Mouse (Mus musculus): ENCODE measurements around the gene Siglecg. TPM values are rescaled to one million over a fixed set of nuclear protein-coding genes. Genes with fewer than 3 reads are reported as not detected.
"Not testable (repeated sequence)": the region's sequence is repeated elsewhere in the genome, so short reads cannot be mapped to it uniquely, and the experiment has no call there.

The Siglecg gene
- total RNA-seq (2021), result not detected

DNA sequence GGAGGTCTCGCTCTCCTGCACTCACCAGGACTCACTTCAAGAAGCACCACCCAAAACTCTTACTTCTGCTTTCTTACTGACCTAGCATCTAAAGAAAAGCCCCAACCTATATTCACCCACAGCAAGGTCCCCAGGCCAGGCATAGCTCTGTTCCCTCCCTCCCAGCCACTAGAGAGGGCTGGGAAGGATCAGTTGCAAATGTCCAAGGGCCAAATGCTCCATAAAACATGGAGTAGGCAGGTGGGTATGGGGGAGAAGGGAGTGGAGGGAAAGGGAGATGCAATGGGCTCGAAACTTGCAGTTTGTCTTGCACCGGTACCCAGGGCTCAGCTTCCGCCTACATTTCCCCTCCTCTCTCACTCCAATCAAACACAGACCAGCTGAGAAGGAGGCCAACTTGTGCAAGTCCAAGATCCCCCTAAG, at the start of gene Siglecg:
Gene Siglecg, plus strand, starts transcription at position 74 of the 423 bp plus-strand sequence.
- DNase-seq, result no peak

DNA sequence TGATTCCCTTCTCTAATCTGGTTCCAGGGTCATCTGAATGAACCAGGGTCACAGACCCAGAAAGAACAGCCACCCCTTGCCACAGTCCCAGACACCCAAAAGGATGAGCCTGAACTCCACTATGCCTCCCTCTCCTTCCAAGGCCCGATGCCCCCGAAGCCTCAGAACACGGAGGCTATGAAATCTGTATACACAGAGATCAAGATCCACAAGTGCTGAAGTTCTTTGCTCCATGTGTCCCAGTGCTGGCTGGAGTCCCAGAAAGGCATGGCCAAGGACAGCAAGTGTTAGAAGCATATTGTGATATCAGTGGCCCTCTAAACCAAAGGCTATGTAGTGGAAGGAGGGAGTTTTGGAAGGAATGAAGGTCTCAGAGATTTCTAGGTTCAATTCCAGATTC, 49.4 kb upstream of the Siglecg start:
- DNase-seq, result no peak

- no peak for DNase-seq
These were observed 46.6 kb upstream of the Siglecg start for GRCm38 (mm10) chr7:43361442-43361841.

- DNase-seq, result no peak
These were observed 46.0 kb upstream of the Siglecg start for GRCm38 (mm10) chr7:43362021-43362420.

- peak; percentile 14 to 27 for DNase-seq
These were observed 29.8 kb upstream of the Siglecg start for GRCm38 (mm10) chr7:43378226-43378625.

DNA sequence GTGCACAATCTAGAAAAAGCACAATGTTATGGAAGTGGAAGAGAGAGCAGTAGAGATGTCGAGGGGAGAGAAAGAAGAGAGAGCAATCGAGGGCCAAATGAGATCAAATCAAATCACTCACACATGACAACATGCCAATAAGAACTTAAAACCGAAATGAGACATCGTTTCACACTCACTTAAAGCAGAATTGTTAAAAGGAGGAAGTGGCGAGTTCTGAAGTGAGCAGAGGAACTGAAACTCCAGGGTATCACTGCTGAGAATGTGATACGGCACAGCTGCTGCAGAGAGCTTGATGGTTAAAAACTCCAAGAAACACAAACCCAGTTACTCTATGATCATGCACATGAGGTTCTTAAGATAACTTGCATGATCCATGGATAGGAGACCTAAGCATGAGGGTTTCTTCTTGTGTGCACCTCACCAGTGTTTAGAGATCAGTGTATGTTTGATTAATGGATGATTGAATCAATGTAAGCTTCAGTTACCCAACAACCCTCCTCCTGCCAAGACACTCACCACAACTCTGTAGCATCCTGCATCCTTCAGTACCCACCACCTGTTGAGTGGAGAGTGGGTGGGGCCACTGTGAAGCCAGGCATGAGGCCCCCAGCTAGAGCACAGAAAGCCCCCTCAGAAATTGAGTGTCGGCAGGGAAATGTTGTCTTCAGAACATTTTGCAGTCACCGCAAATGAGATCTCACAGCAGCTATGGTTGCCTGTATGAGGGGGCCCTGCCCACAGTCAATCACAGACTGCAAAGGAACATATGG, 15.5 kb upstream of the Siglecg start:
- no peak for DNase-seq

DNA sequence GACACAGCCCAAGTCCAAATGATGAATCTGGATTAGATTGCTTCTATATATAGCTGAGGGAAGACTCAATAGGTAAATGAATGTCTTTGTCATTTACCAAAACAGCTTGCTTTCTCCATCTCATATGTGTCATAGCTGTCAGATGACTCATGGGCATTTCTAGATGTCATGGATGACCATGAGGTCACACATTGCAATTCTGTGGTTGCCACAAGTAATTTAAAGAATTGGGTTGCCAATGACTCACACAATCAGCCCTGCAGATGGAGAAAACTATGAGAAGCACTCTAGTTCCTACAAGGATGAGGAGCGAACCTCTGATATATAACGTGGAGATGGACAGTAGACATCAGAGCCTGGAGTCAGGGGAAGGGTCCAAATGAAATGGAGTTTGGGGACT, 8.5 kb upstream of the Siglecg start:
- DNase-seq, result no peak

GRCm38 (mm10) chr7:43402718-43403117, 5.3 kb upstream of the Siglecg start:
- no peak for DNase-seq

DNA sequence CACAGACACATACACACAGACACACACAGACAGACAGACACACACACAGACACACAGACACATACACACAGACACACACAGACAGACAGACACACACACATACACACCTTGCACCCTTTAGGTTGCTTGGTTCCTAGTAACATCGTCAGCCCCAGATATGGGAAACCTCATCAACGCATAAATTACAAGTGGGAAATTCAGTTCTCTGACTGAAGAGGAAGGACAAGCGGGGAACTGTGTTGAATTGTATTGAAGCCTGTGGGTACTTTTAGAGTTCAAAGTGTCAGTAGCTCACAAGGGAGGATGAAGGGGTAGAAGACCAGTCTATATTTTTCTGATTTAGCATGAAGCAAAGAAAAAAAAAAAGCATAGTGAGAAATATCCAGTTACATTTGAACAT, 431 bp upstream of the Siglecg start:
- DNase-seq, result no peak

DNA sequence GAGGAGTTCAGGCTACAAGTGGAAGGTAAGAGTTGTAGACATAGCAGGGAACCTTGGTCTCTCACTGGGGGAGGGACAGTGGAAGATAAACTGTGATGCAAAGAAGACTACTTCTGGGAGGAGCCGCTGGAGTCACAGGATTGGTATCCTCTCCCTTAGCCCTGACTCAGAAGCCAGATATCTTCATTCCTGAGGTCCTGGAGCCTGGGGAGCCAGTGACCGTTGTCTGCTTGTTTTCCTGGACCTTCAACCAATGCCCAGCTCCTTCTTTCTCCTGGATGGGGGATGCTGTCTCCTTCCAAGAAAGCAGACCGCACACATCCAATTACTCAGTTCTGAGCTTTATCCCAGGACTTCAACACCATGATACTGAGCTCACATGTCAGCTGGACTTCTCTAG, 1.1 kb downstream of the Siglecg start:
- no peak for DNase-seq

DNA sequence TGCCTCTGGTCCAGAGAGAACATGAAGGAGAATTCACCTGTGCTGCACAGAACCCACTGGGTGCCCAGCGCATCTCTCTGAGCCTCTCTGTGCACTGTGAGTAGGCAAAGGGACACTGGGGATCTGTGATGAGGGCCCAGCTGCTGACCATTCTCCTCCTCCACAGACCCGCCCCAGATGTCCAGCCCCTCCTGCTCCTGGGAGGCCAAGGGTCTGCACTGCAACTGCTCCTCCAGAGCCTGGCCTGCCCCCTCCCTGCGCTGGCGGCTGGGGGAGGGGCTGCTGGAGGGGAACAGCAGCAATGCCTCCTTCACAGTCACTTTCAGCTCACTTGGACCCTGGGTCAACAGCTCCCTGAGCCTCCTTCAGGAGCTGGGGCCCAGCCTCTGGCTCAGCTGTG, 3.7 kb downstream of the Siglecg start:
- not testable (repeated sequence) for DNase-seq

- no peak for DNase-seq
These were observed 9.3 kb downstream of the Siglecg start for GRCm38 (mm10) chr7:43417298-43417697.

DNA sequence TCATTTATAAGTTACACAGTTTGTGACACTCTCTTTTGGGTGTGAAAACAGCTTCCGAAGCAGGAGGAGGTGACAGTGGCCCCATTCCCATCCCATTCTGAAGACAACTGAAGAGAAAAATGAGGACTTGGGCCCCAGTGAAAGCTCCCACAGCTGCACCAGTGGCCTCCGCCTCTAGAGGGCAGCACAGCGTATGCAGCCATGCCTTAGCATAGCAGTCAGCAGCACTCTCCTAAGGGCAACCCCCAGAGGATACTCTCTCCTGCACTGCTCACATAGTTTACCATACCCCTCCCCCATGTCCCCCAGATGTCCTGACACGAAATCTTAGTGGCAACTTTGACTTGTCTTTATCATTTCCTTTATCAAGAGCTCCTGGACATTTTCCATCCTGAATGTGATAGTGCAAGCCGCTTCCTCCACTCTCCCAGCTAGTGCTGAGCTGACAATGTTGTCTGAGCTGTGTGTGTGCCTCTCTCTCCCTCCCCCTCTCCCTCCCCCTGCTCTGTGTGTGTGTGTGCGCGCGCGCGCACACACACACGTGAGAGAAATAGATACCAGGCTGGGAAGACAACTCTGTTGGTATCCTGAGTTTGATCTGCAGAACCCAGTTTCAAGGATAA, 15.1 kb downstream of the Siglecg start:
- peak; percentile 74 to 81 for DNase-seq

GRCm38 (mm10) chr7:43423991-43424625, 16.1 kb downstream of the Siglecg start:
- no peak for DNase-seq

GRCm38 (mm10) chr7:43427406-43427805, 19.4 kb downstream of the Siglecg start, which contains the start of gene Lim2:
Gene Lim2, plus strand, starts transcription at chr7:43427670.
- DNase-seq, result no peak

DNA sequence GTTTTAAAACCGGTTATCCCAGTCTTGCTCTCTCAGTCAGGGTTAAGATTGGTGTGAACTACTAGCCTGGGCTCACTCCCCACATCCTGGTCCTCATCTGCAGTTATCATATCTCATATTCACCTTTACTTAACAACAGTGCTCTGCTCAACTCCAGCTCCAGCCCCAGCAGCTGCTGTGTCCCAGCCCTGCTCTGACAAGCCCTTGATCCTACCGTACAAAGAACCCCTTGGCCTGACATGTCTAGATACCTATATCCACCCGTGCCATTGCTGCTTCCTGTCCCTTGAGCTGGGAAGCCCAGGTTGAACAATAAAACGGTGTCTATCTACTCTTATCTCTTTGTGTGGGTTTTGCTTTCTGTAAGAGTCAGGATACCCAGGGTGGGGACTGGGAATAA, 21.5 kb downstream of the Siglecg start:
- no peak for DNase-seq

GRCm38 (mm10) chr7:43432891-43433290, 24.9 kb downstream of the Siglecg start:
- DNase-seq, result no peak

- no peak for DNase-seq
These were observed 26.7 kb downstream of the Siglecg start for GRCm38 (mm10) chr7:43434676-43435075.

GRCm38 (mm10) chr7:43436341-43437255, 28.6 kb downstream of the Siglecg start, which contains the start of gene Nkg7:
Gene Nkg7, plus strand, starts transcription at chr7:43437073.
- DNase-seq, result no peak

GRCm38 (mm10) chr7:43438611-43439010, 30.6 kb downstream of the Siglecg start:
- DNase-seq, result no peak

- no peak for DNase-seq
These were observed 32.5 kb downstream of the Siglecg start, which contains the start of gene Cldnd2 for GRCm38 (mm10) chr7:43440482-43440881. Gene Cldnd2, plus strand, starts transcription at chr7:43440782.

- DNase-seq, result no peak
These were observed 33.1 kb downstream of the Siglecg start for GRCm38 (mm10) chr7:43441071-43441470.
